Mouse (Mus musculus) limb, embryonic 13.5 days (tissue): ENCODE measurements around the gene Rasl2-9. TPM values are rescaled to one million over a fixed set of nuclear protein-coding genes. Genes with fewer than 3 reads are reported as not detected.

ENCODE experiments used
- ATAC-seq: fragments of 200-750 bp; cut with Nextera tagmentation; 2 replicates; pipeline ENCODE4 v1.8.0; 2017; ENCODE audit warnings: low read depth, moderate number of reproducible peaks, moderate TSS enrichment; ENCODE audit not compliant: low FRiP score
- H3K27ac ChIP-seq: fragments of 300-500 bp; sonication (generic); 2 replicates; pipeline ENCODE4 v1.5.1; 2015; ENCODE audit warnings: inconsistent platforms, mild to moderate bottlenecking, moderate library complexity
- H3K27me3 ChIP-seq: fragments of 300-500 bp; sonication (generic); 2 replicates; pipeline ENCODE4 v1.6.1; 2015; ENCODE audit warnings: mild to moderate bottlenecking, inconsistent platforms
- H3K36me3 ChIP-seq: fragments of 300-500 bp; sonication (generic); 2 replicates; pipeline ENCODE4 v1.6.1; 2015; ENCODE audit warnings: inconsistent platforms, mild to moderate bottlenecking, moderate library complexity
- H3K4me1 ChIP-seq: fragments of 300-500 bp; sonication (generic); 2 replicates; pipeline ENCODE4 v1.6.1; 2015; ENCODE audit warnings: inconsistent platforms
- H3K4me2 ChIP-seq: fragments of 300-500 bp; sonication (generic); replicated peaks from 2 replicates; pipeline ENCODE4 v1.6.1; 2015; ENCODE audit warnings: inconsistent platforms, mild to moderate bottlenecking, moderate library complexity
- H3K4me3 ChIP-seq: fragments of 300-500 bp; sonication (generic); 2 replicates; pipeline ENCODE4 v1.5.1; 2015; ENCODE audit warnings: moderate library complexity, mild to moderate bottlenecking, inconsistent platforms
- H3K9ac ChIP-seq: fragments of 300-500 bp; sonication (generic); 2 replicates; pipeline ENCODE4 v1.6.1; 2015; ENCODE audit warnings: mild to moderate bottlenecking, inconsistent platforms
- H3K9me3 ChIP-seq: fragments of 300-500 bp; sonication (generic); 2 replicates; pipeline ENCODE4 v1.6.1; 2016; ENCODE audit warnings: inconsistent platforms
- WGBS: fragments of 180-500 bp; shearing (Covaris S2); methylation state at CpG from one replicate; pipeline ENCODE4 v1.1.7; 2015; 5-methylcytosine and 5-hydroxymethylcytosine counted together
- polyA plus RNA-seq: library from polyadenylated mRNA; unstranded; fragments of >200 nt; fragmentation: Nextera tagmentation; extraction: Ambion mirVana; gene quantifications from 2 replicates; pipeline ENCODE4 v1.2.1, GENCODE M21; 2015

Rasl2-9 gene
- polyA plus RNA-seq, 1 experiment from 2014 or later = 0.31 TPM

DNA sequence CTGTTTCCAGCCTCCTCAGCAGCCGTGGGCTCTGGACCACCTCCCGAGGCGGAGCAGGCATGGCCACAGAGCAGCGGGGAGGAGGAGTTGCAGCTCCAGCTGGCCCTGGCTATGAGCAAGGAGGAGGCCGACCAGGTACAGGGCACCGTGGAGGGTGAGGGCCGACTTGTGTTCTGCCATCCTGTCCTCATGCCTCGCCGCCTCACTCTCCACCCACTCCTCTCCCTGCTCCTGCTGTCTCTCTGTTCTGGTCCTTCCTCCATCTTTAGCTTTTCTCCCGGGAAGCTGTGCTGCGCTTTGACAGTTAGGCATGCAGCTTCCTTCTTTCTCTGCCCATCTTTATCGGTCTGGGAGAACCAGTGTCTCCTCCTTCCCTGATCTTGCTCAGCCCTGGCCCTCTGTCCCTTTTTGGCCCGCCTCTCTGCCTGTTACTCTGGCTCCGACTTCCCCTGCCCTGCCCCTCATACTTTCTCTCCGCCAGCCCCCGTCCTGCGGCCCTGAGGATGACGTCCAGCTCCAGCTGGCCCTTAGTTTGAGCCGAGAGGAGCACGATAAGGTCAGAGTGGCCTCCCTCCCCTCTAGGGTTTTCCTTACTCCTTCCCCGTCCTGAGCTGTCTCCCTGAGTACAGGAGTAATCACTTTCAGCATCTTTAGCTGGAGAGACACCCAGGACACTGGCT, 32.8 kb downstream of the Rasl2-9 start:
- H3K36me3 ChIP-seq = peaks cover 93% of the 10 kb centered on the region
- no peak for ATAC-seq
- H3K27ac ChIP-seq = no peak overlapping the region
- H3K9me3 ChIP-seq = no peaks in the 10 kb centered on the region
- no peaks in the 10 kb centered on the region for H3K27me3 ChIP-seq
- no peak overlapping the region for H3K4me2 ChIP-seq
- no peak overlapping the region for H3K9ac ChIP-seq
- no peaks in the 10 kb centered on the region for H3K4me1 ChIP-seq
- 85% methylated on average over 21 of the region's 21 CpGs for WGBS
- H3K4me3 ChIP-seq = no peak overlapping the region

DNA sequence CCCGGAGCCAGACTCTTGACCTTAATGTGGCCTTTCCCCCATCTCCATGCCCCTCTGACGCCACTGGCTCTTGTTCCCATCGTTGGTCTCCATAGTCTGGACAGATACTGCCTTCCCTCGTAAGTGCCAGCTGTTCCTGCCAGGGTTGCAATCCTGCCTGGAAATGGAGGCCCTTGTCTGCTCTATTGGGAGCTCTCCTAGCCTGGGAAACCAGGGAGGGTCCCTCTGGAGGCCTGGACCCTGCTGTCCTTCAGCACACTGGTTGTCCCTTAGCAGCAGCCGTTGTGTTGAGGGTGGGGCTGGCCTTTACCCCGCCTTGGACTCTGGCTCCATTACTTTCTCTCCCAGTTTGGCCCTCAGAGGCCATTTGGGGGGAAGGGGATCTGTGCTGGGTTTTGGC, 33.4 kb downstream of the Rasl2-9 start:
- Histone ChIP-seq H3K4me1 (no peaks in the 10 kb centered on the region), H3K4me3 (no peak overlapping the region), H3K4me2 (no peak overlapping the region), H3K9ac (no peak overlapping the region), H3K36me3 (peaks cover 93% of the 10 kb centered on the region), H3K9me3 (no peaks in the 10 kb centered on the region), H3K27ac (no peak overlapping the region), H3K27me3 (no peaks in the 10 kb centered on the region)
- WGBS = 83% methylated on average over 6 of the region's 6 CpGs
- ATAC-seq = no peak

DNA sequence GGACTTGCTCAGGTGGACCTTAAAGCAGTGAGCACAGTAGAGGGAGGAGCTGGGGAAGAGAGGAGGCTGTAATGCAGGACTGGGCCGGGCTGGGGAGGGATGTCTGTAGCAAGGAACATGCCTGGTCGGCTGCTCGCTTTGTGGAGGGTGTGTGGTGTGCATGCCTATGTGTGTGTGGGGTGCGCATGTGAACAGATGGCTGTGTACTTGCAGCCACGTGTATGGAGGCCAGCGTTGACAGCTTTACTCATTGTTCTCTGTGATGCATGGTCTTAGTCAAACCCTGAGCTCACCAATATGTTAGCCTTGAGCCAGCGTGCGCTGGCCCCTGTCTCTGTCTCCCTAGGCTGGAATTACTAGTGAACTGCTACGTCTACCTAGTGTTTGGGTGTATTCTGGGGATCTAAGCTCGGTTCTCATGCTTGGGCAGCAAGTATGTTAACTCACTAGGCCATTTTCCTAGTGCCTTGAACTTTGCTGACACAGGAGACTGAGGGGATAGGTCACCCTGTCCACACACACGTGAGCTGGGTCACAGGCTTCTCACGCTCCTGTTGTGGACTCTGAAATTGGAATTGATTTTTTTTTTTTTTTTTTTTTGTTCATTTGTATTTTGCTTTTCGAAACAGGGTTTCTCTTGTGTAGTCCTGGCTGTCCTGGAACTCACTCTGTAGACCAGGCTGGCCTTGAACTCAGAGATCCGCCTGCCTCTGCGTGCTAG, 34.6 kb downstream of the Rasl2-9 start:
- Histone ChIP-seq H3K4me3 (no peak overlapping the region), H3K36me3 (peaks cover 89% of the 10 kb centered on the region), H3K4me1 (peaks cover 2% of the 10 kb centered on the region; the same call in 1 of the 2 replicates), H3K27ac (no peak overlapping the region), H3K4me2 (no peak overlapping the region), H3K27me3 (no peaks in the 10 kb centered on the region), H3K9me3 (no peaks in the 10 kb centered on the region), H3K9ac (no peak overlapping the region)
- WGBS = 92% methylated on average over 15 of the region's 15 CpGs
- no peak for ATAC-seq

DNA sequence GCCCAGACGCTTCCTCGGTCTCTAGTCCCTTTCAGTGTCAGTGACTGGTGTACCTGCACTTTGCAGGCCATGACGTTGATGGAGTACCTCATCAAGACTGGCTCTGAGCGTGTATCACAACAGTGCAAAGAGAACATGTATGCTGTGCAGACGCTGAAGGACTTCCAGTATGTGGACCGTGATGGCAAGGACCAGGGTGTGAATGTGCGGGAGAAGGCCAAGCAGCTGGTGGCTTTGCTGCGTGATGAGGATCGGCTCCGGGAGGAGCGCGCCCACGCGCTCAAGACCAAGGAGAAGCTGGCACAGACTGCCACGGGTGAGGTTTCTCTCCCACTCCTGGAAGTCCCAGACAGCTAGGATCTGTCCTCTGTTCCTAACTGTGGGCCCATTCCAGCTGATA, 35.9 kb downstream of the Rasl2-9 start:
- H3K4me1 ChIP-seq = peaks cover 5% of the 10 kb centered on the region; the same call in 1 of the 2 replicates
- no peak for ATAC-seq
- no peak overlapping the region for H3K27ac ChIP-seq
- no peak overlapping the region for H3K4me3 ChIP-seq
- H3K9ac ChIP-seq = no peak overlapping the region
- no peaks in the 10 kb centered on the region for H3K27me3 ChIP-seq
- 94% methylated on average over 15 of the region's 15 CpGs for WGBS
- H3K36me3 ChIP-seq = peaks cover 89% of the 10 kb centered on the region
- no peak overlapping the region for H3K4me2 ChIP-seq
- no peaks in the 10 kb centered on the region for H3K9me3 ChIP-seq

DNA sequence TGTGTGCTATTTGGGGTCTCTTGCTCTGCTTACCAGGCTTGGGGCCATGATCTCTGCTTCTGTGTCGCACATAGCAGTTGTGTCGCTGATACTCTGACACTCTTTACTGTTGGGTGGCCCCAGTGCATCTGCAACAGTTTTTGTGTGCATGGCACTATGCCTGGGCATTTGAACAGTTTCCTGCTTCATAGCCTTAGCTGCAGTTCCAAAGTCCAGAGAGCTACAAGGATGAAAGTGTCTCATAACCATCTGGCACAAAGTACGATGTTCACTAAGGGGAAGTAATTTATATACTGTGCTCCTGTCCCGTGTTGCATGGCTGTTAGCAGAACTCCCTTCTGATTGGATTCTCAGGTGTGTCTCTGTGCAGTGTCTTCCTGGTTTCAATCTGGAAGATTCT, 37.9 kb downstream of the Rasl2-9 start:
- WGBS = 77% methylated on average over 4 of the region's 4 CpGs
- ATAC-seq = no peak
- H3K27ac ChIP-seq = no peak overlapping the region

DNA sequence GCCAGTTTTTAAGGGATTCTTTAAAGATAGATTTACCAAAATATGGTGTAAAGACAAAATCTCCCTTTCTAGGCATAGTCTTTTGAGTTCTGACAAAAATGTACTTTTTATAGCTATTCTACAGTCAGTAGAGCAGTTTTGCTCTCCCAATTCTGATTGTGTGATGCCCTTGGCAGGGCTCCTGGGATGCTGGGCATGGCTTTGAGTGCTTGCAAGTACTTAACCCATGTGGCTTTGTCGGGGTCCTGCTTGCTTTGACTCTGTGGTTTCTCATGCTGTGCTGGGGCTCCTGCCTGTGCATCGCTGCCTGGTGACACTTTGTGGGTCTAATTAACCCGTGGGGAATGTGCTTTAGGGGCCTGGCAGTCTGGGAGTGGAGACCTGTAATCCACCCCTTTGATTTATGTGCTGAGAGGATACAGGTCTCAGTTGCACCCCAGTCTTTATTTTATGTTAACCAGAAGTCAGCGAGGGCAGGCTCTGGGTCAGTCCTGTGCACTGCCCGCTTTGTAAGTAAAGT, 38.8 kb downstream of the Rasl2-9 start:
- Histone ChIP-seq H3K9ac (no peak overlapping the region), H3K4me2 (no peak overlapping the region), H3K4me1 (peaks cover 7% of the 10 kb centered on the region), H3K36me3 (peaks cover 77% of the 10 kb centered on the region), H3K27me3 (no peaks in the 10 kb centered on the region), H3K9me3 (no peaks in the 10 kb centered on the region), H3K4me3 (no peak overlapping the region), H3K27ac (no peak overlapping the region)
- ATAC-seq = no peak
- 25% methylated on average over 5 of the region's 5 CpGs for WGBS

More for the DNA sequence above, 37.9 kb downstream of the Rasl2-9 start:
- Histone ChIP-seq H3K4me1 (peaks cover 5% of the 10 kb centered on the region; the same call in 1 of the 2 replicates), H3K9ac (0 out of 2 replicates have a peak overlapping the region, but pooled peaks have one; percentile 8), H3K36me3 (peaks cover 86% of the 10 kb centered on the region), H3K9me3 (no peaks in the 10 kb centered on the region), H3K27me3 (no peaks in the 10 kb centered on the region), H3K4me3 (no peak overlapping the region), H3K4me2 (no peak overlapping the region)

DNA sequence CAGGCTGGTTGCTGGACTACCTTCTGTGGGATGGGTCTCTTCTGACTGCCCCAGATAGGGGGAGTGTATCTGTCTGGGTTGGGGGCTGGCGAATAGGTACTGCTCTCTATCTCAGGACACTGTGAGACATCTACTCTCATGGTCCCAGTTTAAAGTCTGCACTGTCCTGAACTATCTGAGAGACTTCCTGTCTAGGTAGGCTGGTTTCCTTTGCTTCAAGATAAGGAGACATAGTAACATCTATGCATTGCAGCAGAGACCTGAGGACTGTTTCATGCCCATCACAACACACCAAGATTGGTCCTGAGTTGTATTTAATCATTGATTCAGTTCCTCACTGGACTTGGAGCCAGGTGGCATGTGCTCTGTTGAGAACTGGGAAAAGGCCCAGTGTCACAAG, 40.2 kb downstream of the Rasl2-9 start:
- Histone ChIP-seq H3K9ac (no peak overlapping the region), H3K4me1 (peaks cover 19% of the 10 kb centered on the region), H3K27ac (no peak overlapping the region), H3K27me3 (no peaks in the 10 kb centered on the region), H3K9me3 (no peaks in the 10 kb centered on the region), H3K36me3 (peaks cover 63% of the 10 kb centered on the region), H3K4me3 (no peak overlapping the region), H3K4me2 (no peak overlapping the region)
- 100% methylated on average over 1 of the region's 1 CpGs for WGBS
- ATAC-seq = no peak

DNA sequence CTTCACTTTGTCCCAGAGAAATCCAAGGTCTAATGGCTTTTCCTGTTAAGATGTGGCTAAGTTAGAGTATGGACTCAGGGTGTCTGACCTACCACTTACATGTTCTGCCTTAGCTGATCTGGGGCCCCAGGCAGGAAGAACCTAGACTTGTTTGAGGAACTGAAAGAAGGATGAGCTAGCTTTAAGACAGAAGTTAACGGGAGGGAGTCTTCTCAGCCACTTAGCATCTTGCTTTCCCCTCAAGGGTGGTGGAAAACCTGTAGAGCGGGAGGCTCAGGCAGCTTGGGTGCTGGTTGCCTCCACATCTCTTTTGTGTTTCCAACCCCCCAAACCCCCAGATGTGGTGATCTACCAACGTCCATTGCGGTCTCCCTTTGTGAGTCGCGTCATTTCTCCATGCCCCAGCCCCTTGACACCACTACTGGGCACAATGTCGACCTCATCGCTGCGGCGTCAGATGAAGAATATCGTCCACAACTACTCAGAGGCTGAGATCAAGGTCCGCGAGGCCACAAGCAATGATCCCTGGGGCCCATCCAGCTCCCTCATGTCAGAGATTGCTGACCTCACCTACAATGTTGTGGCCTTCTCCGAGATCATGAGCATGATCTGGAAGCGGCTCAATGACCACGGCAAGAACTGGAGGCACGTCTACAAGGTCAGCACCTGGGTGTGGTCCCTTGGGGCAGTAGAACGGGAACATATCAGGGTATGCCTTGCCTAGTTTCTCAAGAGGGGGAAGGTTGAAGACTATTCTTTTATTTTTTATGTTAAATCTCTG, 42.2 kb downstream of the Rasl2-9 start:
- Histone ChIP-seq H3K36me3 (peaks cover 54% of the 10 kb centered on the region), H3K4me2 (no peak overlapping the region), H3K4me3 (no peak overlapping the region), H3K9ac (0 out of 2 replicates have a peak overlapping the region, but pooled peaks have one; percentile 8), H3K9me3 (no peaks in the 10 kb centered on the region), H3K27me3 (no peaks in the 10 kb centered on the region), H3K27ac (no peak overlapping the region), H3K4me1 (peaks cover 19% of the 10 kb centered on the region)
- ATAC-seq = no peak
- WGBS = 92% methylated on average over 18 of the region's 18 CpGs

DNA sequence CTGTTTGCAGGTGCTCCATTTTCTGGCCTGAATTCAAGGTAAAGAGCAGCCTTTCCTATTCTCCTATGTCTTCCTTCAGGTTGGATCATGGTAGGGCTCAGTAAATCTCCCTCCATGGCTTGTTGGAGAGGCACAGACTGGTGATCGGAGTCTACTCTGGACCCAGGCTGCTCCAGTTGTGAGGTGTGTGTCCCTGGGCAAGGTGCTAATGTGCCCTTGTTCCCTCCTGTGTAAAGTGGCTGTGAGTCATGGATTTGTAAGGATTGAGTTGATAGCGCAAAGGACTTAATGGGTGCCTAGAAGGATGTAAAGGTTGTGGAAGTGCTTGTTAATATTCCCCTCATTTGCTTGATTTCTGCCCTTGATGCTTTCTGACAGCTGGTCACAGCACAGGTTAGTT, 43.8 kb downstream of the Rasl2-9 start:
- Histone ChIP-seq H3K4me1 (peaks cover 19% of the 10 kb centered on the region), H3K4me3 (peak overlapping the region; percentile 97; the same call in 1 of the 2 replicates), H3K9ac (no peak overlapping the region), H3K27me3 (no peaks in the 10 kb centered on the region), H3K27ac (no peak overlapping the region), H3K4me2 (peak overlapping the region; percentile 87), H3K36me3 (peaks cover 54% of the 10 kb centered on the region), H3K9me3 (no peaks in the 10 kb centered on the region)
- no peak for ATAC-seq
- 90% methylated on average over 2 of the region's 2 CpGs for WGBS

DNA sequence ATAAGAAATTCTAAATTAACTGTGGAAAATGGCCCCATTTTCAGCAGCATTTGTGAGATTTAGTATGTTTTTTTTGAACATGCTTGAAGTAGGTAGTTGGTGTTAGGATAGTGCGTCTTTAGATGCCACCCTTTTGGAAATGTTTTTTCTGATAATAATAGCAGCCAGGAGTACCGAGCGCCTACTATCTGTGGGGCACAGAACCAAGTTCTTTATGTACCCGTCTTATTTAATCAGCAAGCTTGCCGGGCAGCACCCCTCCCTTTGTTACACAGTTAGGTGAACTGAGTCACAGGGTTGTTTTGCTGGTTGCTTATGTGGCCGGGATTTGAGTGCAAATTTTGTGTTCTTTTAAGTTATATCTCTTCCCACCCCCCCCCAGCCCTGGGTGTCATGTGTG, 44.5 kb downstream of the Rasl2-9 start:
- no peak for ATAC-seq
- Histone ChIP-seq H3K4me3 (peak overlapping the region; percentile 97), H3K9ac (peak overlapping the region; percentile 96), H3K36me3 (peaks cover 58% of the 10 kb centered on the region), H3K9me3 (no peaks in the 10 kb centered on the region), H3K4me2 (peak overlapping the region; percentile 87), H3K27me3 (no peaks in the 10 kb centered on the region), H3K4me1 (peaks cover 18% of the 10 kb centered on the region), H3K27ac (no peak overlapping the region)
- WGBS = 75% methylated on average over 6 of the region's 6 CpGs

DNA sequence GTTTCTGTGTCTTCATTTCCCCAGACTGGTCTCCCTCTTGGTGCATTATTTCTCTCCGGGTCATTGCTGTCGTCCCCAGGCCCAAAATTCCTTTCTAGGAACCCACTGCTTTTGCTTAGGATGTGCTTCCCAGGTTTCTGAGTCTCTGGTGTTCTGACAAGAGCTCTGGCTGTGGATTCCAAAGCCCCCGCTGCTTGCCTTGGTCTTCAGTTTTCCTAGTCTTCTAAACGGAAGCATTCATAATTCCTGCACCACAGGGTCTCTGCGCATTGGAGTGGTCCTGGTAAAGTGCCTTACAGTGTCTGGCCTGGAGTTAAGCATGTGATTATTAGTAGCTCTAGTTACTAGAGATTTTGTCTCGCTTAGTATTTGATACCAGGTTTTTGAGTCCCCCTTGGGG, 44.9 kb downstream of the Rasl2-9 start:
- Histone ChIP-seq H3K36me3 (peaks cover 58% of the 10 kb centered on the region), H3K4me3 (peak overlapping the region; percentile 97), H3K27ac (peak overlapping the region; percentile 91)

More for the DNA sequence above, 44.9 kb downstream of the Rasl2-9 start:
- H3K9ac ChIP-seq = peak overlapping the region; percentile 96
- H3K4me2 ChIP-seq = peak overlapping the region; percentile 87
- H3K27me3 ChIP-seq = no peaks in the 10 kb centered on the region
- 10% methylated on average over 6 of the region's 6 CpGs for WGBS
- H3K9me3 ChIP-seq = no peaks in the 10 kb centered on the region
- ATAC-seq = no peak
- H3K4me1 ChIP-seq = peaks cover 14% of the 10 kb centered on the region
